ENCODE assay signal across 10 mouse cellular contexts in genomic region chr17:29548994-29549393, GRCm38 (mm10). TPM values are rescaled to one million over a fixed set of nuclear protein-coding genes. Genes with fewer than 3 reads are reported as not detected.
DNase-seq lines count a peak whose midpoint lies in the region; ATAC-seq and TF ChIP-seq lines count a peak whose summit lies in the region.
"Had no signal": no experiment of that assay in that cellular context is flagged by ENCODE, and none has a peak within 500 bp of the region (broad histone marks: within the 10 kb centered on the region; RNA-seq: fewer than 3 reads in every experiment).

No protein-coding gene starts in this region.

- DNase-seq in lung, postnatal 36 days, result no peak
- DNase-seq in liver, embryonic 14.5 days (ENCODE audit: low read depth in 3 of 3, low spot score in 3 of 3), result peak in 1 of 3 experiments; percentile 16
- no peak for DNase-seq in gastrocnemius, adult 18-20 months (ENCODE audit: low spot score)
- no peak for DNase-seq in frontal cortex, postnatal 10 days (ENCODE audit: low spot score in 2 of 2)
- no peak for DNase-seq in kidney, postnatal 4 days

- H3K36me3 ChIP-seq in lung, embryonic 16.5 days (ENCODE audit: control insufficient read depth, insufficient read depth, low read length), result no peaks in the 10 kb centered on the region
- H3K36me3 ChIP-seq in forebrain, embryonic 15.5 days, result no peaks in the 10 kb centered on the region
- H3K36me3 ChIP-seq in liver, embryonic 14.5 days (replicated peaks; ENCODE audit: control insufficient read depth, insufficient read depth, low read depth), result no peaks in the 10 kb centered on the region
- H3K36me3 ChIP-seq in stomach, embryonic 16.5 days (ENCODE audit: control insufficient read depth, insufficient read depth, low read length), result no peaks in the 10 kb centered on the region

- no peak for ATAC-seq in lung, embryonic 16.5 days (ENCODE audit: low read depth)
- no peak for ATAC-seq in forebrain, embryonic 15.5 days (replicated peaks)
- no peak; the same call in 1 of the 2 replicates for ATAC-seq in liver, embryonic 14.5 days (ENCODE audit: insufficient read depth)
- ATAC-seq in stomach, embryonic 16.5 days (ENCODE audit: insufficient read depth, low FRiP score), result no peak

- H3K27me3 ChIP-seq in lung, embryonic 16.5 days (ENCODE audit: control insufficient read depth, insufficient read depth, low read depth, low read length), result no peaks in the 10 kb centered on the region
- no peaks in the 10 kb centered on the region for H3K27me3 ChIP-seq in forebrain, embryonic 15.5 days
- no peaks in the 10 kb centered on the region for H3K27me3 ChIP-seq in liver, embryonic 14.5 days (ENCODE audit: control insufficient read depth, insufficient read depth, low read length)
- H3K27me3 ChIP-seq in stomach, embryonic 16.5 days (ENCODE audit: control insufficient read depth, insufficient read depth, low read length), result no peaks in the 10 kb centered on the region

- TF ChIP-seq CTCF in liver, embryonic 14.5 days (IDR thresholded peaks at IDR 0.05; ENCODE audit: low read depth), result no peak

- peak overlapping the region; percentile 79 for H3K4me3 ChIP-seq in lung, embryonic 16.5 days (ENCODE audit: low read length)
- no peak overlapping the region for H3K4me3 ChIP-seq in forebrain, embryonic 15.5 days
- H3K4me3 ChIP-seq in liver, embryonic 14.5 days (ENCODE audit: insufficient read depth in 1 of 2, low read depth in 2 of 2, low read length in 2 of 2), result no peak overlapping the region; a peak in 1 of 4 replicates
- H3K4me3 ChIP-seq in stomach, embryonic 16.5 days (replicated peaks; ENCODE audit: low read length), result peak overlapping the region; percentile 97

- no peak overlapping the region for H3K9ac ChIP-seq in lung, embryonic 16.5 days (ENCODE audit: low read length)
- no peak overlapping the region for H3K9ac ChIP-seq in forebrain, embryonic 15.5 days (replicated peaks)
- H3K9ac ChIP-seq in liver, embryonic 14.5 days (replicated peaks), result no peak overlapping the region
- no peak overlapping the region for H3K9ac ChIP-seq in stomach, embryonic 16.5 days (ENCODE audit: low read length)

- peak overlapping the region; percentile 85 for H3K4me2 ChIP-seq in lung, embryonic 16.5 days (ENCODE audit: low read depth, low read length)
- peak overlapping the region; percentile 97; the same call in 1 of the 2 replicates for H3K4me2 ChIP-seq in forebrain, embryonic 15.5 days (replicated peaks)
- H3K4me2 ChIP-seq in liver, embryonic 14.5 days (ENCODE audit: low read depth), result peak overlapping the region; percentile 76
- H3K4me2 ChIP-seq in stomach, embryonic 16.5 days (ENCODE audit: low read depth, low read length), result peak overlapping the region; percentile 85

- no peak overlapping the region for H3K27ac ChIP-seq in lung, embryonic 16.5 days (ENCODE audit: low read length)
- H3K27ac ChIP-seq in forebrain, embryonic 15.5 days (replicated peaks), result no peak overlapping the region
- H3K27ac ChIP-seq in liver, embryonic 14.5 days, result no peak overlapping the region
- H3K27ac ChIP-seq in stomach, embryonic 16.5 days (ENCODE audit: low read length), result no peak overlapping the region

- H3K4me1 ChIP-seq in lung, embryonic 16.5 days (replicated peaks; ENCODE audit: control insufficient read depth, insufficient read depth, low read length), result peaks cover 22% of the 10 kb centered on the region
- peaks cover 19% of the 10 kb centered on the region for H3K4me1 ChIP-seq in forebrain, embryonic 15.5 days
- H3K4me1 ChIP-seq in liver, embryonic 14.5 days (replicated peaks; ENCODE audit: control insufficient read depth in 2 of 2, insufficient read depth in 2 of 2, low read length in 1 of 2), result peaks cover 15% of the 10 kb centered on the region in 2 experiments
- peaks cover 18% of the 10 kb centered on the region for H3K4me1 ChIP-seq in stomach, embryonic 16.5 days (ENCODE audit: control insufficient read depth, insufficient read depth, low read length)

- WGBS in lung, embryonic 16.5 days, result 42% methylated on average over 8 of the region's 8 CpGs
- 49% methylated on average over 8 of the region's 8 CpGs for WGBS in forebrain, embryonic 15.5 days
- WGBS in liver, embryonic 14.5 days (ENCODE audit: insufficient replicate concordance), result 21% methylated on average over 8 of the region's 8 CpGs
- whole genome bisulfite sequencing in stomach, embryonic 16.5 days, result 49% methylated on average over 8 of the region's 8 CpGs

- H3K9me3 ChIP-seq in lung, embryonic 16.5 days (ENCODE audit: control insufficient read depth, low read length), result no peaks in the 10 kb centered on the region
- H3K9me3 ChIP-seq in forebrain, embryonic 15.5 days, result no peaks in the 10 kb centered on the region
- H3K9me3 ChIP-seq in liver, embryonic 14.5 days (ENCODE audit: control insufficient read depth, low read length), result no peaks in the 10 kb centered on the region
- no peaks in the 10 kb centered on the region for H3K9me3 ChIP-seq in stomach, embryonic 16.5 days (replicated peaks; ENCODE audit: control insufficient read depth, low read length)

- TF ChIP-seq EP300 in liver, embryonic 14.5 days (IDR thresholded peaks at IDR 0.05; ENCODE audit: low read depth), result no peak

RNA-seq across cellular contexts. Expression of gene Gm17657, which starts 0.4 kb away (rescaled TPM):
- not detected in 2 replicates for polyA plus RNA-seq in lung, embryonic 16.5 days (2015; fragmentation: Nextera tagmentation; extraction: Ambion mirVana)
- polyA plus RNA-seq in forebrain, embryonic 15.5 days (2015; fragmentation: Nextera tagmentation; extraction: Ambion mirVana), result not detected in 2 replicates
- polyA plus RNA-seq in liver, embryonic 14.5 days (2012; rRNA removed), result not detected in 2 replicates
- not detected in 2 replicates for polyA plus RNA-seq in liver, embryonic 14.5 days (2014; fragmentation: Nextera tagmentation; extraction: Ambion mirVana)
- polyA plus RNA-seq in stomach, embryonic 16.5 days (2015; fragmentation: Nextera tagmentation; extraction: Ambion mirVana), result not detected in 2 replicates
- total RNA-seq in gastrocnemius, adult 18-20 months (2021), result not detected
- total RNA-seq: left cerebral cortex, postnatal 14 days had no signal
- polyA plus RNA-seq: spleen, adult 2 months had no signal

RNA-seq across cellular contexts. Expression of gene Tbc1d22b, which starts 0.6 kb away (rescaled TPM):
- 12.6 and 14.9 TPM in 2 replicates for polyA plus RNA-seq in lung, embryonic 16.5 days (2015; fragmentation: Nextera tagmentation; extraction: Ambion mirVana)
- 22.3 and 22.9 TPM in 2 replicates for polyA plus RNA-seq in forebrain, embryonic 15.5 days (2015; fragmentation: Nextera tagmentation; extraction: Ambion mirVana)
- polyA plus RNA-seq in liver, embryonic 14.5 days (2012; rRNA removed), result 3.3 and 3.6 TPM in 2 replicates
- 2.3 and 2.9 TPM in 2 replicates for polyA plus RNA-seq in liver, embryonic 14.5 days (2014; fragmentation: Nextera tagmentation; extraction: Ambion mirVana)
- polyA plus RNA-seq in stomach, embryonic 16.5 days (2015; fragmentation: Nextera tagmentation; extraction: Ambion mirVana), result 10.9 and 12.2 TPM in 2 replicates
- total RNA-seq in gastrocnemius, adult 18-20 months (2021), result 10 to 100 TPM in 1 of 2 experiments, 1 to 10 TPM in 1; 9.2 to 10.7 TPM

RNA-seq across cellular contexts. Expression of gene Tmem217, which starts 3.2 kb away (rescaled TPM):
- 0.85 and 1.1 TPM in 2 replicates for polyA plus RNA-seq in lung, embryonic 16.5 days (2015; fragmentation: Nextera tagmentation; extraction: Ambion mirVana)
- 1.3 and 1.6 TPM in 2 replicates for polyA plus RNA-seq in forebrain, embryonic 15.5 days (2015; fragmentation: Nextera tagmentation; extraction: Ambion mirVana)
- 0.09 TPM in 1 of 2 replicates, not detected in the other for polyA plus RNA-seq in liver, embryonic 14.5 days (2012; rRNA removed)
- not detected in 2 replicates for polyA plus RNA-seq in liver, embryonic 14.5 days (2014; fragmentation: Nextera tagmentation; extraction: Ambion mirVana)
- 0.61 and 0.65 TPM in 2 replicates for polyA plus RNA-seq in stomach, embryonic 16.5 days (2015; fragmentation: Nextera tagmentation; extraction: Ambion mirVana)
- total RNA-seq in gastrocnemius, adult 18-20 months (2021), result not detected
- polyA plus RNA-seq: spleen, adult 2 months had no signal

RNA-seq across cellular contexts. Expression of gene Pim1, which starts 58.4 kb away (rescaled TPM):
- polyA plus RNA-seq in lung, embryonic 16.5 days (2015; fragmentation: Nextera tagmentation; extraction: Ambion mirVana), result 15.6 and 16.6 TPM in 2 replicates
- polyA plus RNA-seq in forebrain, embryonic 15.5 days (2015; fragmentation: Nextera tagmentation; extraction: Ambion mirVana), result 15.6 and 17.7 TPM in 2 replicates
- polyA plus RNA-seq in liver, embryonic 14.5 days (2012; rRNA removed), result 61.4 and 64.5 TPM in 2 replicates
- 60.4 and 69.9 TPM in 2 replicates for polyA plus RNA-seq in liver, embryonic 14.5 days (2014; fragmentation: Nextera tagmentation; extraction: Ambion mirVana)
- 11.8 and 13.5 TPM in 2 replicates for polyA plus RNA-seq in stomach, embryonic 16.5 days (2015; fragmentation: Nextera tagmentation; extraction: Ambion mirVana)
- total RNA-seq in gastrocnemius, adult 18-20 months (2021), result 10 to 100 TPM; 18.8 to 25.4 TPM

Comparison
In these comparisons a context has a peak if more than half of its experiments do, and no peak if none do; other contexts are left out.
1. H3K4me3 ChIP-seq: peak in lung, embryonic 16.5 days (single experiment) and stomach, embryonic 16.5 days (single experiment); none in forebrain, embryonic 15.5 days (single experiment) and liver, embryonic 14.5 days (0 of 2).
2. Peak in every context shown above with its lines, with median percentiles within 50 percentile points of each other: H3K4me2 ChIP-seq.